Mouse (Mus musculus) testis, postnatal 10 days (tissue): ENCODE data around the gene Gm10181.
"Not testable (repeated sequence)": the region's sequence is repeated elsewhere in the genome, so short reads cannot be mapped to it uniquely, and the experiment has no call there.

Experiments used
- DNase-seq: peaks from one replicate; pipeline ENCODE4 v3.0.0; 2021; ENCODE audit warnings: low spot score

Gene Gm10181

GRCm38 (mm10) chr9:25089122-25089521 is at the start of gene Gm10181:
Gene Gm10181 (plus strand): TSS chr9:25089422.
- no peak for DNase-seq

GRCm38 (mm10) chr9:25041665-25042064 is 47.6 kb upstream of the Gm10181 start:
- DNase-seq, result no peak

GRCm38 (mm10) chr9:25042162-25043111 is 46.8 kb upstream of the Gm10181 start:
- no peak for DNase-seq

GRCm38 (mm10) chr9:25044325-25044724 is 44.9 kb upstream of the Gm10181 start:
- no peak for DNase-seq

GRCm38 (mm10) chr9:25048289-25048688 is 40.9 kb upstream of the Gm10181 start:
- DNase-seq, result no peak

GRCm38 (mm10) chr9:25048940-25049339 is 40.3 kb upstream of the Gm10181 start:
- DNase-seq, result no peak

- no peak for DNase-seq
Measured at GRCm38 (mm10) chr9:25051901-25052300, 37.3 kb upstream of the Gm10181 start.

- DNase-seq, result no peak
Measured at GRCm38 (mm10) chr9:25055650-25056376, 33.4 kb upstream of the Gm10181 start.

GRCm38 (mm10) chr9:25058726-25059125 is 30.5 kb upstream of the Gm10181 start:
- DNase-seq, result no peak

GRCm38 (mm10) chr9:25072666-25073065 is 16.6 kb upstream of the Gm10181 start:
- no peak for DNase-seq

- no peak for DNase-seq
Measured at GRCm38 (mm10) chr9:25075977-25076376, 13.2 kb upstream of the Gm10181 start.

GRCm38 (mm10) chr9:25076505-25076904 is 12.7 kb upstream of the Gm10181 start:
- no peak for DNase-seq

- DNase-seq, result no peak
Measured at GRCm38 (mm10) chr9:25090853-25091252, 1.6 kb downstream of the Gm10181 start.

GRCm38 (mm10) chr9:25102881-25103280 is 13.7 kb downstream of the Gm10181 start:
- DNase-seq, result no peak

- DNase-seq, result peak; percentile 44
Measured at GRCm38 (mm10) chr9:25104638-25105037, 15.4 kb downstream of the Gm10181 start.

GRCm38 (mm10) chr9:25123590-25123989 is 34.4 kb downstream of the Gm10181 start:
- DNase-seq, result not testable (repeated sequence)

GRCm38 (mm10) chr9:25124048-25124447 is 34.8 kb downstream of the Gm10181 start:
- DNase-seq, result no peak

- DNase-seq, result no peak
Measured at GRCm38 (mm10) chr9:25132253-25132652, 43.0 kb downstream of the Gm10181 start.

GRCm38 (mm10) chr9:25132920-25133319 is 43.7 kb downstream of the Gm10181 start:
- DNase-seq, result no peak

- DNase-seq, result no peak
Measured at GRCm38 (mm10) chr9:25138900-25139299, 49.7 kb downstream of the Gm10181 start.
